Mouse (Mus musculus) spleen, postnatal 0 days (tissue): ENCODE data around the gene Dpp9. TPM values are rescaled to one million over a fixed set of nuclear protein-coding genes. Genes with fewer than 3 reads are reported as not detected.

Experiments
- microRNA counts: library from miRNA; unstranded; fragments of <30 nt; microRNA quantifications from one replicate; lab custom pipeline; 2015
- polyA plus RNA-seq: library from polyadenylated mRNA; unstranded; fragments of >200 nt; fragmentation: Nextera tagmentation; extraction: Ambion mirVana; gene quantifications from 2 replicates; pipeline ENCODE4 v1.2.1, GENCODE M21; 2015

Dpp9 gene
- 12.8 and 13.9 TPM in 2 replicates for polyA plus RNA-seq

DNA sequence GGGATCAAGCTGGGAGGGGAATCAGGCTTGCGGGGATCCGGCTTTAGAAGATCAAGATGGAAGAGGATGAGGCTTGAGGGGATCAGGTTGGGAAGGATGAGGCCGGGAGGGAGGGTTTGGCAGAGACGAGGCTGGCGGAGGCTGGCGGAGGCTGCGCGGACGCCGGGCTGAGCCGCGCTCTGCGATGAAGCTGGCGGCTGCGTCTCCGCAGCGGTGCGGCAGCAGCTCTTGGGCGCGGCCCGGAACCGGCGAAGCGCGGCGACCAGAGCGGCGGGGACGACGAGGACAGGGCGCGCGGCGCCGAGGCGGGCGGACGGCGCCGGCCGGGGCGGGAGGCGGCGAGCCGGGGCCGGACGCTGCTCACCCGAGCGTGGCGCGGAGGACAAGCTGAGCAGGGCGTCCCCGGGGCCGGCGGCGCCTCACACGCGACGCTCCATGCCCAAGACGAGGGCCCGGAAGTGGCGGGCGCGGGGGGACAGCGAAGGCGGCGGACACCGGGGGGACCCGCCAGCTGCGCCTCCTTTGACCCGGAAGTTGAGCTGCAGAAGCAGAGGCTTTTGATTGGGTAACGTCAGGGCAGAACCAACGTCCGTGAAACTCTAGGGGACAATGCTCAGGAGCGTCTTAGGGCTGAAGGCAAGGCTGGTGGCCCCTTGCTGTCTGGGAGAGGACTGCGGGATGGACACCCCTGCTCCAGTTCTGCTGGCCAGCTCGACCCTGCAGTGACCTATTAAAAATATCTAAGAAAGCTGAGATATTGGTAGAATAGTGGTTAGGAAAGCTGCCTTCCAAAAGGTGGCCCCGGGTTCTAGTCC is at the start of gene Dpp9:
TSS of gene Dpp9 (minus strand) at position 529 of the 815 bp plus-strand sequence.

DNA sequence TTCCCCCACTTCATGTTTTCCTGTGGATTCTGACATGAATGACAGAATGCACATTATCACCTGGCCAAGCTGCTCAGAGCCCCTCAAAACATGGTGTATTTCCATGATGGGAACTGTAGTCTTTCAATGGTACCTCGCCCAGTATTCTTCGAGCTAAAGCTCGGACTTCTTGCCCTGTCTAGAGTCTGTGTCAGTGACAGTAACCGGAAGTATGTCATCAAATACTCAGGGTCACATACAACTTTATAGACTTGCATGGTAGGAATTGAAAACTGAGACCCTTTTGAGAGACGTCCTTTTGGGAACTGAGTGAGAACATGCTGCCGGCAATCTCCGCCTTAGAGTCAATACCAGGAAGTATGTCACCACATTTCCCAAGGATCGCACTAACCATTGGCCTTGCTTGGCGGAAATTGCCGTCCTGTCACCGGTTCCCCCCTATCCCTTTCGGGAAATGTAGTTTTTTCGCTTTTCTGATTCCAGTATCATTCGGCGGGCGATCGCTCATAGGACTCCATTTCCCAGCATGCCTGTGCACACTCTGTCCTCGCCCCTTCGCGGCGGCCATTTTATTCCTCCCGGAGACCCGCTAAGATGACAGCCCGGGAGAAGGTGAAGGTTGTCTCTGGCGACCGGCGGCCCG is 37.7 kb upstream of the Dpp9 start, which contains the start of gene Fem1a:
TSS of gene Fem1a (plus strand) at position 572 of the 643 bp plus-strand sequence.

DNA sequence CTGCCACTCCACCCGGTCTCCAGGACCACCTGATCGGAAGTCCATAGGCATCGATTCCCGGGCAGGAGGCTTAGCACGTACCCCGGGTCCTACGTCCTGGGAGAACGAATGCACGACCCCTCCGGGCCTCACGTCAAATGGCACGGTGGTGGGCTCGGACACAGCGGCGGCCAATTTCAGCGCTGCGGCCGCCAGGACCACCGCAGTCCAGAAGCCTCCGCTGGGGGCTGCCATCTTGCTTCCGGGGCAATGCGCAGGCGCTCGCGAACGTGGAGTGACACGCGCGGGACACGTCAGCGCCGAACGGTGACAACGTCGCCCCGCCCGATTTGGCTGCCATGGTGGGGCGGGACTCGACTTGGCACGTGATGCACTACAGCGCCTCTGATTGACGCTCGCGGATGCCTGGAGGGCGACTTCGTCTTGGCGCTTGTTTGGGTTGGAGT is 35.0 kb downstream of the Dpp9 start, which contains the start of gene Mydgf:
TSS of gene Mydgf (minus strand) at position 263 of the 446 bp plus-strand sequence.

DNA sequence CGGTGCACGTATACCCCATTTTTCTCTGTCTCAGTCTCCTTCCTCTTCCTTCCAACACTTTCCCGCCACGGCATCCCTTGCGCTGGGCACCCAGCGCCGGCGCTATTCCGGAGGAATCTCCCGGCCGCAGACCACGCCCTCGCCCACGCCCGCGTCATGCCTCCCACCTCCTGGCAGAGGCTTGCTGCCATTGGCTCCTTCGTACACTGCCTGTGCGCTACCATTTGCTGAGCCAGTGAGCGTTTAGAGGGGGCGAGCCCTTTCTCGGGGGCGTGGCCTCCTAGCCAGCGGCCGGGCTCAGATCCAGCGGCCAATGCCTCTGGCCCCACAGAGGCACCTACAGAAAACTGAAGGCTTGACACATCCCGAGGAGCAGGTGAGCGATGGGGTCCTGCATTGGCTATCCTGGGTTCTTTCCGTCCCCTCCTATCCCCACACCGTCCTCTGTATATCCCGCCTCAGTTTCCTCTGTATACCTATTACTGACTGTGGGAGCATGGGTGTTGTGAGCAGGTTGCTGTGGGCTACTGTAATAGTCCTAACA is 56.4 kb downstream of the Dpp9 start, which contains the start of gene Tnfaip8l1:
TSS of gene Tnfaip8l1 (plus strand) at position 247 of the 544 bp plus-strand sequence.

DNA sequence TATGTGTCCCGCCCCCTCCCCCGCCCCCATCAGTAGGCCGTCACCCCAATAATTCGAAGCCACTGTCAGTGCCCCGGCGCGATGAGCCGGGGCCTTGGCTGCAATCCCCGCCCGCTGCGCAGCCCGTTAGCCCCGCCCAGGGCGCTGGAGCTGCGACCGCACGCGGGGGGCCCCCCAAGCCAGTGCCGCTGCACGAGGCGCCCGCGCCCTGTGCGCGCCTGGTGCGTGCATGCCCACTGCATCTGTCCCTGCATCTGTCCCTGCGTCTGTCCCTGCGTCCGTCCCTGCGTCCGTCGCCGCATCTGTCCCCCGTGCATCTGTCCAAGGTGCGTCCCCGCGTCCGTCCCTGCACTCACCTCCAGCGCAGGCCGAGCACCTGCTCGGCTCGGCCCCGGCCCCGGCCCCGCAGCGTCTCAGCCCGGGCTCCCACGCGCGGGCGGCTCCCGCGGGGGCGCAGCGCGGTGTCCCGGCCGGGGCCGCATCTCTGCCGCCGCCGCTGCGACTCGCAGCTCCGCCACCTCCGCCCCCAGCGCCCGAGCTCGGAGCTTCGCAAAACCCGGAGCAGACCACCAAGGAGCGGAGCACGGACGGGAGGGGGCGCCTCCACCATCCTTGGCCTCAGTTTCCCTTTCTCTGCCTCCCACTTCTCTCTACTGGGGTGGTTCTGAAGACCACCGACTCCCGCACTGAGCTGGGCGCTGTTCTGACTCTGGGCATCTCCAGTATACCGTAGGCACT is 78.7 kb downstream of the Dpp9 start, which contains the start of gene Sema6b:
TSS of gene Sema6b (minus strand) at position 486 of the 738 bp plus-strand sequence.

MicroRNAs within 50 kb of the gene (microRNA counts, 519-probe panel; counts per million panel counts)
- 88.3 counts per million for microRNA mmu-miR-7b (lab: Ali Mortazavi, UCI)

Other genes with a start within 250 kb of the Dpp9 start
- gene Shd, start 248.4 kb downstream of the Dpp9 start, polyA plus RNA-seq, result 2.1 and 2.7 TPM in 2 replicates
- gene Fsd1, start 232.4 kb downstream of the Dpp9 start, polyA plus RNA-seq, result not detected in 2 replicates
- gene Stap2, start 213.3 kb downstream of the Dpp9 start, polyA plus RNA-seq, result 4.7 and 7.1 TPM in 2 replicates
- gene Mpnd, start 213.2 kb downstream of the Dpp9 start, polyA plus RNA-seq, result 11.8 and 15.7 TPM in 2 replicates
- gene Sh3gl1, start 182.3 kb downstream of the Dpp9 start, polyA plus RNA-seq, result 44.3 and 51.0 TPM in 2 replicates
- 15.4 and 16.3 TPM in 2 replicates for gene Chaf1a, start 178.5 kb downstream of the Dpp9 start, polyA plus RNA-seq
- 15.6 and 17.0 TPM in 2 replicates for gene Ubxn6, start 143.9 kb downstream of the Dpp9 start, polyA plus RNA-seq
- 54.4 and 62.0 TPM in 2 replicates for gene Hdgfl2, start 139.3 kb downstream of the Dpp9 start, polyA plus RNA-seq
- 0.06 and 0.11 TPM in 2 replicates for gene Plin4, start 109.1 kb downstream of the Dpp9 start, polyA plus RNA-seq
- 0.19 and 0.33 TPM in 2 replicates for gene Plin5, start 101.3 kb downstream of the Dpp9 start, polyA plus RNA-seq
- 69.0 and 83.3 TPM in 2 replicates for gene Lrg1, start 96.9 kb downstream of the Dpp9 start, polyA plus RNA-seq
- 1.6 and 1.8 TPM in 2 replicates for gene Sema6b, start 78.6 kb downstream of the Dpp9 start, polyA plus RNA-seq
- gene Tnfaip8l1, start 56.4 kb downstream of the Dpp9 start, polyA plus RNA-seq, result 6.0 and 8.1 TPM in 2 replicates
- 42.6 and 43.0 TPM in 2 replicates for gene Mydgf, start 35.0 kb downstream of the Dpp9 start, polyA plus RNA-seq
- gene Fem1a, start 37.9 kb upstream of the Dpp9 start, polyA plus RNA-seq, result 6.2 and 6.8 TPM in 2 replicates
- gene Ticam1, start 57.9 kb upstream of the Dpp9 start, polyA plus RNA-seq, result 2.2 and 2.4 TPM in 2 replicates
- gene Plin3, start 74.0 kb upstream of the Dpp9 start, polyA plus RNA-seq, result 19.3 and 25.7 TPM in 2 replicates
- not detected in 2 replicates for gene Arrdc5, start 81.4 kb upstream of the Dpp9 start, polyA plus RNA-seq
- 104 and 118 TPM in 2 replicates for gene Uhrf1, start 84.4 kb upstream of the Dpp9 start, polyA plus RNA-seq
- gene Kdm4b, start 107.2 kb upstream of the Dpp9 start, polyA plus RNA-seq, result 5.8 and 8.2 TPM in 2 replicates